Mouse (Mus musculus) layer of hippocampus, adult 8-10 months (tissue): ENCODE measurements around the gene C3. TPM values are rescaled to one million over a fixed set of nuclear protein-coding genes. Genes with fewer than 3 reads are reported as not detected.

Experiments used
- DNase-seq, 2 experiments: peaks; one replicate each; pipeline ENCODE4 v3.0.0; 2022; ENCODE audit warnings: low spot score in 2 of 2
- total RNA-seq, 4 experiments: library from RNA; stranded (reverse); gene quantifications; 2 replicates each; pipeline ENCODE4 v1.2.4; 2022

C3 gene
- total RNA-seq: 10 to 100 TPM in 2 of 4 experiments, 1 to 10 TPM in 2; 2.2 to 19.0 (median 8.9) TPM

GRCm38 (mm10) chr17:57228014-57228413 is at the start of gene C3:
Gene C3, minus strand, starts transcription at chr17:57228136.
- DNase-seq: no peak

- peak; percentile 65 to 79 for DNase-seq
Observed at GRCm38 (mm10) chr17:57276634-57277121, 48.7 kb upstream of the C3 start.

GRCm38 (mm10) chr17:57275997-57276351 is 48.0 kb upstream of the C3 start:
- DNase-seq: no peak

GRCm38 (mm10) chr17:57275111-57275996 is 47.4 kb upstream of the C3 start:
- DNase-seq: peak; percentile 49 to 51

- DNase-seq: no peak
Observed at GRCm38 (mm10) chr17:57274686-57275085, 46.8 kb upstream of the C3 start.

GRCm38 (mm10) chr17:57273846-57274245 is 45.9 kb upstream of the C3 start:
- DNase-seq: no peak

- no peak for DNase-seq
Observed at GRCm38 (mm10) chr17:57271301-57271700, 43.4 kb upstream of the C3 start.

GRCm38 (mm10) chr17:57267556-57268126 is 39.7 kb upstream of the C3 start:
- no peak for DNase-seq

GRCm38 (mm10) chr17:57264972-57265945 is 37.3 kb upstream of the C3 start:
- no peak for DNase-seq

GRCm38 (mm10) chr17:57264164-57264563 is 36.2 kb upstream of the C3 start:
- DNase-seq: no peak

GRCm38 (mm10) chr17:57262901-57263550 is 35.1 kb upstream of the C3 start:
- no peak for DNase-seq

- no peak for DNase-seq
Observed at GRCm38 (mm10) chr17:57261796-57262195, 33.9 kb upstream of the C3 start.

- DNase-seq: no peak
Observed at GRCm38 (mm10) chr17:57261286-57261685, 33.4 kb upstream of the C3 start.

GRCm38 (mm10) chr17:57260351-57260750 is 32.4 kb upstream of the C3 start:
- no peak for DNase-seq

- peak in 1 of 2 experiments; percentile 52 for DNase-seq
Observed at GRCm38 (mm10) chr17:57259742-57260141, 31.8 kb upstream of the C3 start.

GRCm38 (mm10) chr17:57258191-57258590 is 30.3 kb upstream of the C3 start:
- DNase-seq: no peak

- no peak for DNase-seq
Observed at GRCm38 (mm10) chr17:57256921-57257485, 29.1 kb upstream of the C3 start.

- DNase-seq: no peak
Observed at GRCm38 (mm10) chr17:57255354-57255753, 27.4 kb upstream of the C3 start.

GRCm38 (mm10) chr17:57253306-57253705 is 25.4 kb upstream of the C3 start:
- no peak for DNase-seq

GRCm38 (mm10) chr17:57251431-57251830 is 23.5 kb upstream of the C3 start:
- DNase-seq: no peak
